Mouse (Mus musculus): ENCODE measurements around the gene Gga3.

- TF ChIP-seq POLR2A (IDR thresholded peaks at IDR 0.05; ENCODE audit: low read depth, low read length) (peak; percentile 84), CTCF (conservative IDR thresholded peaks at IDR 0.05; ENCODE audit: insufficient read depth, insufficient read length, low read depth, low read length) (no peak)
Observed at GRCm38 (mm10) chr11:115627705-115628464, 24.0 kb upstream of the Gga3 start, which contains the start of gene Slc25a19.

Data from kidney, adult 2 months (tissue).